Mouse (Mus musculus): ENCODE data around the gene Nlrc5. TPM values are rescaled to one million over a fixed set of nuclear protein-coding genes. Genes with fewer than 3 reads are reported as not detected.

Gene Nlrc5
- polyA plus RNA-seq, 1 experiment from 2014 or later: 0.27 TPM

GRCm38 (mm10) chr8:94515430-94516208 lies 81.5 kb downstream of the Nlrc5 start:
- Histone ChIP-seq H3K36me3 (no peaks in the 10 kb centered on the region), H3K27me3 (replicated peaks) (peaks cover 60% of the 10 kb centered on the region), H3K9ac (no peak overlapping the region), H3K27ac (replicated peaks) (no peak overlapping the region), H3K4me3 (no peak overlapping the region), H3K9me3 (no peaks in the 10 kb centered on the region), H3K4me2 (no peak overlapping the region), H3K4me1 (no peaks in the 10 kb centered on the region; the same call in 1 of the 2 replicates)
- no peak for ATAC-seq (ENCODE audit: extremely low read depth, insufficient number of reproducible peaks, low FRiP score, low TSS enrichment)
- 59% methylated on average over 5 of the region's 5 CpGs for WGBS

- WGBS: 35% methylated on average over 1 of the region's 1 CpGs
- H3K4me2 ChIP-seq: no peak overlapping the region
- H3K27ac ChIP-seq (replicated peaks): no peak overlapping the region
- no peak overlapping the region for H3K4me3 ChIP-seq
- no peaks in the 10 kb centered on the region for H3K36me3 ChIP-seq
- H3K9ac ChIP-seq: no peak overlapping the region
- H3K4me1 ChIP-seq: no peaks in the 10 kb centered on the region; the same call in 1 of the 2 replicates
- no peak for ATAC-seq (ENCODE audit: extremely low read depth, insufficient number of reproducible peaks, low FRiP score, low TSS enrichment)
- H3K27me3 ChIP-seq (replicated peaks): peaks cover 62% of the 10 kb centered on the region
- H3K9me3 ChIP-seq: no peaks in the 10 kb centered on the region
Observed at GRCm38 (mm10) chr8:94516209-94516593, 82.0 kb downstream of the Nlrc5 start.

- Histone ChIP-seq H3K4me3 (no peak overlapping the region), H3K9me3 (no peaks in the 10 kb centered on the region), H3K4me2 (no peak overlapping the region), H3K4me1 (no peaks in the 10 kb centered on the region; the same call in 1 of the 2 replicates), H3K27ac (replicated peaks) (no peak overlapping the region), H3K27me3 (replicated peaks) (peaks cover 67% of the 10 kb centered on the region), H3K36me3 (no peaks in the 10 kb centered on the region), H3K9ac (no peak overlapping the region)
- WGBS: 42% methylated on average over 2 of the region's 3 CpGs
- ATAC-seq (ENCODE audit: extremely low read depth, insufficient number of reproducible peaks, low FRiP score, low TSS enrichment): no peak
Observed at GRCm38 (mm10) chr8:94516766-94517165, 82.6 kb downstream of the Nlrc5 start.

GRCm38 (mm10) chr8:94518331-94518730 lies 84.2 kb downstream of the Nlrc5 start:
- Histone ChIP-seq H3K9ac (no peak overlapping the region), H3K4me3 (no peak overlapping the region), H3K27me3 (replicated peaks) (peaks cover 74% of the 10 kb centered on the region), H3K4me2 (no peak overlapping the region), H3K27ac (replicated peaks) (no peak overlapping the region), H3K4me1 (no peaks in the 10 kb centered on the region; the same call in 1 of the 2 replicates), H3K9me3 (no peaks in the 10 kb centered on the region), H3K36me3 (no peaks in the 10 kb centered on the region)
- 60% methylated on average over 10 of the region's 10 CpGs for WGBS
- ATAC-seq (ENCODE audit: extremely low read depth, insufficient number of reproducible peaks, low FRiP score, low TSS enrichment): no peak

GRCm38 (mm10) chr8:94519021-94519420 lies 84.9 kb downstream of the Nlrc5 start:
- Histone ChIP-seq H3K9me3 (no peaks in the 10 kb centered on the region), H3K36me3 (no peaks in the 10 kb centered on the region), H3K9ac (no peak overlapping the region), H3K4me3 (no peak overlapping the region), H3K27ac (replicated peaks) (no peak overlapping the region), H3K4me1 (no peaks in the 10 kb centered on the region; the same call in 1 of the 2 replicates), H3K4me2 (no peak overlapping the region), H3K27me3 (replicated peaks) (peaks cover 71% of the 10 kb centered on the region)
- 84% methylated on average over 5 of the region's 5 CpGs for WGBS
- ATAC-seq (ENCODE audit: extremely low read depth, insufficient number of reproducible peaks, low FRiP score, low TSS enrichment): no peak

GRCm38 (mm10) chr8:94521481-94521880 lies 87.3 kb downstream of the Nlrc5 start:
- Histone ChIP-seq H3K36me3 (no peaks in the 10 kb centered on the region), H3K4me1 (no peaks in the 10 kb centered on the region; the same call in 1 of the 2 replicates), H3K27me3 (replicated peaks) (peaks cover 77% of the 10 kb centered on the region), H3K4me2 (no peak overlapping the region), H3K4me3 (no peak overlapping the region), H3K9ac (no peak overlapping the region), H3K9me3 (no peaks in the 10 kb centered on the region), H3K27ac (replicated peaks) (no peak overlapping the region)
- no peak for ATAC-seq (ENCODE audit: extremely low read depth, insufficient number of reproducible peaks, low FRiP score, low TSS enrichment)
- 45% methylated on average over 4 of the region's 4 CpGs for WGBS

- Histone ChIP-seq H3K9me3 (no peaks in the 10 kb centered on the region), H3K4me3 (no peak overlapping the region), H3K4me2 (no peak overlapping the region), H3K36me3 (no peaks in the 10 kb centered on the region), H3K27me3 (replicated peaks) (peaks cover 80% of the 10 kb centered on the region), H3K27ac (replicated peaks) (no peak overlapping the region), H3K9ac (no peak overlapping the region), H3K4me1 (no peaks in the 10 kb centered on the region; the same call in 1 of the 2 replicates)
- ATAC-seq (ENCODE audit: extremely low read depth, insufficient number of reproducible peaks, low FRiP score, low TSS enrichment): no peak
- WGBS: 64% methylated on average over 3 of the region's 3 CpGs
Observed at GRCm38 (mm10) chr8:94522482-94522881, 88.3 kb downstream of the Nlrc5 start.

GRCm38 (mm10) chr8:94524554-94524953 lies 90.4 kb downstream of the Nlrc5 start:
- H3K4me2 ChIP-seq: no peak overlapping the region
- no peak for ATAC-seq (ENCODE audit: extremely low read depth, insufficient number of reproducible peaks, low FRiP score, low TSS enrichment)
- 75% methylated on average over 9 of the region's 9 CpGs for WGBS
- no peak overlapping the region for H3K27ac ChIP-seq (replicated peaks)
- no peaks in the 10 kb centered on the region for H3K36me3 ChIP-seq
- H3K4me3 ChIP-seq: no peak overlapping the region
- H3K9me3 ChIP-seq: no peaks in the 10 kb centered on the region
- no peaks in the 10 kb centered on the region; the same call in 1 of the 2 replicates for H3K4me1 ChIP-seq
- peaks cover 65% of the 10 kb centered on the region for H3K27me3 ChIP-seq (replicated peaks)
- H3K9ac ChIP-seq: no peak overlapping the region

- Histone ChIP-seq H3K4me1 (peaks cover 4% of the 10 kb centered on the region), H3K9ac (no peak overlapping the region), H3K27me3 (replicated peaks) (peaks cover 66% of the 10 kb centered on the region), H3K4me2 (no peak overlapping the region), H3K27ac (replicated peaks) (no peak overlapping the region), H3K9me3 (no peaks in the 10 kb centered on the region), H3K36me3 (no peaks in the 10 kb centered on the region), H3K4me3 (no peak overlapping the region)
- ATAC-seq (ENCODE audit: extremely low read depth, insufficient number of reproducible peaks, low FRiP score, low TSS enrichment): no peak
- WGBS: 74% methylated on average over 7 of the region's 7 CpGs
Observed at GRCm38 (mm10) chr8:94527178-94527577, 93.0 kb downstream of the Nlrc5 start.

GRCm38 (mm10) chr8:94528245-94528644 lies 94.1 kb downstream of the Nlrc5 start:
- H3K27me3 ChIP-seq (replicated peaks): peaks cover 66% of the 10 kb centered on the region
- 37% methylated on average over 4 of the region's 4 CpGs for WGBS
- no peaks in the 10 kb centered on the region for H3K9me3 ChIP-seq
- no peak overlapping the region for H3K4me2 ChIP-seq
- H3K4me1 ChIP-seq: peaks cover 10% of the 10 kb centered on the region
- H3K36me3 ChIP-seq: no peaks in the 10 kb centered on the region
- ATAC-seq (ENCODE audit: extremely low read depth, insufficient number of reproducible peaks, low FRiP score, low TSS enrichment): no peak
- H3K27ac ChIP-seq (replicated peaks): no peak overlapping the region
- H3K9ac ChIP-seq: no peak overlapping the region
- no peak overlapping the region for H3K4me3 ChIP-seq

GRCm38 (mm10) chr8:94529875-94530274 lies 95.7 kb downstream of the Nlrc5 start:
- no peaks in the 10 kb centered on the region for H3K9me3 ChIP-seq
- 53% methylated on average over 4 of the region's 4 CpGs for WGBS
- H3K4me1 ChIP-seq: peaks cover 26% of the 10 kb centered on the region
- ATAC-seq (ENCODE audit: extremely low read depth, insufficient number of reproducible peaks, low FRiP score, low TSS enrichment): no peak
- peaks cover 74% of the 10 kb centered on the region for H3K27me3 ChIP-seq (replicated peaks)
- H3K4me3 ChIP-seq: no peak overlapping the region
- no peak overlapping the region for H3K27ac ChIP-seq (replicated peaks)
- no peaks in the 10 kb centered on the region for H3K36me3 ChIP-seq
- H3K4me2 ChIP-seq: no peak overlapping the region
- H3K9ac ChIP-seq: no peak overlapping the region

- WGBS: 81% methylated on average over 4 of the region's 4 CpGs
- H3K4me3 ChIP-seq: no peak overlapping the region
- H3K9ac ChIP-seq: no peak overlapping the region
- no peak for ATAC-seq (ENCODE audit: extremely low read depth, insufficient number of reproducible peaks, low FRiP score, low TSS enrichment)
- peaks cover 34% of the 10 kb centered on the region for H3K4me1 ChIP-seq
- H3K4me2 ChIP-seq: no peak overlapping the region
- no peaks in the 10 kb centered on the region for H3K9me3 ChIP-seq
- H3K27ac ChIP-seq (replicated peaks): no peak overlapping the region
- peaks cover 74% of the 10 kb centered on the region for H3K27me3 ChIP-seq (replicated peaks)
- no peaks in the 10 kb centered on the region for H3K36me3 ChIP-seq
Observed at GRCm38 (mm10) chr8:94530643-94531042, 96.5 kb downstream of the Nlrc5 start.
